Mouse (Mus musculus) frontal cortex, postnatal 14 days (tissue): ENCODE data around the gene Intu.
A peak's percentile ranks its signal among the peaks of the same experiment; 100 is the strongest.

Experiments
- DNase-seq, 2 experiments: peaks; one replicate each; pipeline ENCODE4 v3.0.0; 2022; ENCODE audit warnings: low spot score in 2 of 2

Gene Intu

GRCm38 (mm10) chr3:40531286-40532141, at the start of gene Intu:
Gene Intu (plus strand): TSS chr3:40531286.
- peak in 1 of 2 experiments; percentile 27 for DNase-seq

DNA sequence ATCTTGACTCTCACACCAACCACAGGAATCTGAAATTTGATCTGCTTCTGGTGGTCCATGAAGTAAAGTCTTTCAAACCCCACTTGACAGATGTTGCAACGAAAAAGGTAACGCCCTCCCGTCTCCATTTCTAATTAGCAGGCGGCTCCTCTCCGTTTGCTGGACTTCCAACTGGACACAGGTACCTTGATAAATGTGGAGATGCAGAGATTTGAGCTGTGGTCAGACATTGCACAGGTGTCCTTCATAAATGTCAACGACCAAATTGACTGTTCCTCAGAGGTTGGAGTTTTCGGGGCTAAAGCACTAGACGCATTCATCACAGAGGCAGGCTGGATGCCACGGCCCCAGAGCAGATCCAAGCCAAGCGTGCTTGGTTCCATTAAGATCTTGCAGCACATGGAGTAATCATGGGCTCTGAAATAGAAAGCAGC, 47.8 kb upstream of the Intu start:
- no peak for DNase-seq

DNA sequence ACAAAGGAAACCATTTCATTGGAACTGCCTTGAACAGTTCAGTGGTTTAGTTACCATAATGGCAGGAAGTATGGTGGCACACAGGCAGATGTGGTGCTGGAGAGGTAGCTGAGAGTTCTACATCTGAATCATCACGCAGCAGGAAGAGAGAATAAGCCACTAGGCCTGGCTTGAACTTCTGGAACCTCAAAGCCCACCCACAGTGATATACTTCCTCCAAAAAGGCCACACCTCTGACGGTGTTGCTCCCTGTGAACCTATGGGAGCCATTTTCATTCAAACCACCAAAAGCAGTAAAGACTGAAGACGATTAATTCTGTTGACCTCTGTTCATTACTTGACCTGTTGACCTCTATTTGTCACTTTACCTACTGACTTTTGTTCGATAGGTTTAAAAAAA, 43.7 kb upstream of the Intu start:
- no peak for DNase-seq

- no peak for DNase-seq
These were observed 39.3 kb upstream of the Intu start for GRCm38 (mm10) chr3:40491742-40492141.

DNA sequence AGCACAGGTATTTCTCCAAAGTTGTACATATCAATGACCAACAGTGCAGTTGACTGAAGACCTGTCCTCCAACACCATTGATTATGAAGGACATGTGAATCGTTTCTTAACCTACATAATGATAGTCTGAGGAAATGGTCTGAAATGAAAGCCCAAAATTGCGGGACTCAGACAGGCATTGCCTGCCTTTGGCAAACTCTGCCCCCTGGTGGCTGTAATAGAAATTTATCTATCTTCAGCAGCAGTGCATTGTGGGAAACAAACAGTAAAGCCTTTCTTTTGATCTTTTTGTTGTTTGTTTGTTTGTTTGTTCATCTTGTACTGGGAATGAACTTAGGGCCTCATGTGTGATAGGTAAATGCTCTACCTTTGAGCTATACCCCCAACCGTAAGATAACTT, 32.2 kb upstream of the Intu start:
- no peak for DNase-seq

- DNase-seq: no peak
These were observed 30.8 kb upstream of the Intu start for GRCm38 (mm10) chr3:40500157-40500808.

- DNase-seq: no peak
These were observed 26.7 kb upstream of the Intu start for GRCm38 (mm10) chr3:40504377-40504776.

GRCm38 (mm10) chr3:40505451-40506014, 25.6 kb upstream of the Intu start:
- no peak for DNase-seq

- DNase-seq: no peak
These were observed 22.0 kb upstream of the Intu start for GRCm38 (mm10) chr3:40508927-40509576.

- DNase-seq: no peak
These were observed 20.5 kb upstream of the Intu start for GRCm38 (mm10) chr3:40510567-40510966.

DNA sequence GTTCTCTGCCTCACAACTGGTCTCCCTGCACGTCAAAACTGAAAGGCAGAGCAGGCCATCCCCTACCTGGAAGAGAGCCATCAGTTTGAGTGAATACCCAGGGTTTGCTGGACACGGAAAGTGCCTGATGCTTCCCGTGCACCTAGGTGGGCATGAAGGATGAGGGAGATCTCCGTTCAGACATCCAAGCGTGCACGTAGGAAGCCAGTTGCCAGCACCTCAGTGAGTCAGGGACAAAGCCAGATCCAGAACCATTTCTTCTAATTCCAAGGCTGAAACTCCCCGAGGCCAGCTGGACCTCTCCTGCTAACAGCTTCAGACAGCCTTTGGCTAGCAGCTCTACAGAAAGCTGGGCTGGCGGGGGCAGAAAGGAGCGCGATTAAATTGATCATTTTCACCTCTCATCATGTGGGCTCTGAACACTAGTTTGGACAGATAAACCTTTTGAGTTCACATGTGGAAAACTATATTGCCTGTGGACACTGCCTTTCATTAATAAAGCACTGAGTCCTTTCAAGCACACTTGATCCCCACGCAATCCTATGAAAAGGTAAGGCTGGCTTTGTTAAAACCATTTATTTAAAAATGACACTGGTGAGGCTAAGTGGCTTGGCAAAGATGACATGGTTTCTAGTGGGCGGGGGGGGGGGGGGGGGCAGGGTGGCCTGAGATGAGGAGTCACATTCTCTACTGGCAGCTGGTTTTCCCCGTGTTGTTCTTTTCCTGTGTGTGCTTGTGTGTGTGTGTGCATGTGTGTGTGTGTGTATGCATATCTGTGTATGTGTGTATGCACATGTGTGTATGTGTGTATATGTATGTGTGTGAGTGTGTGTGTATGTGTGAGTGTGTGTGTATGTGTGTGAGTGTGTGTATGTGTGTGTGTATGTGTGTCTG, 17.9 kb upstream of the Intu start:
- no peak for DNase-seq

GRCm38 (mm10) chr3:40518240-40518639, 12.8 kb upstream of the Intu start:
- no peak for DNase-seq

GRCm38 (mm10) chr3:40519555-40519954, 11.5 kb upstream of the Intu start:
- no peak for DNase-seq

DNA sequence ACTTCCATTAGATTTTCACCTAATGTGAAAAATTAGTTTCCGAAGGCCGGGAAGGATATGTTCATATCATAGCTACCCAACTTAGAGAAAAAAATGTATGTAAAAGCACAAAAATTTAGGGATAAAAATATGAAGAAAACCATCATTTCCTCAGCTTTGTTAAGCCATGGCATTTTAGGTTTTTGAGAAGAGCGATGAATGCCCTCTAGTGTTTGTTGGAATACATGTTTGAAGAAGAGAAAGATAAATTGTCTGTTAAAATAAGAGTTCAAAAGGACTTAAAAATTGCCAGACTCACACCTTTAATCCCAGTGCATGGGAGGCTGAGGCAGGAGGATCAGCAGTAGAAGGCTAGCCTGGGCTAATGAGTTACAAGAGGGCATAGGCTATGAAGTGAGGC, 10.5 kb upstream of the Intu start:
- no peak for DNase-seq

DNA sequence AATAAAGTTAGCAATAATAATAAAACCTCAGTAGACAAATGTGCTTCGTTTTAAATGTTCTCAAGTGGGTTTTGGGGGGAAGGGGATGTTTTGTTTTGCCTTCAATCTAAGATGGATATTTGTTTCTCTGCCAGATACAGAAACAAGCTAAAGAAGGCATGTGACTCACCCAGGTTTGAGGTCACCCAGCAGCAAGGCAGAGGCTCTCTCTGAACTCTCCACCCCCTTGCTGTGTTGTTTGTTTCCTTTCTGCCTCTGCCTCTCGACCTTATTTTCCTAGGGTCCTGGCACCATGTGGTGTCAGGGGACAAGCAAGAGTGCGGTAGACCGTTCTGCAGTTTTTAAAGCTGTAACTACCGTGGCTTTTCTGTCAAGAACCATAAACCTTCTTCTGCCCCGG, 8.6 kb upstream of the Intu start:
- DNase-seq: no peak

DNA sequence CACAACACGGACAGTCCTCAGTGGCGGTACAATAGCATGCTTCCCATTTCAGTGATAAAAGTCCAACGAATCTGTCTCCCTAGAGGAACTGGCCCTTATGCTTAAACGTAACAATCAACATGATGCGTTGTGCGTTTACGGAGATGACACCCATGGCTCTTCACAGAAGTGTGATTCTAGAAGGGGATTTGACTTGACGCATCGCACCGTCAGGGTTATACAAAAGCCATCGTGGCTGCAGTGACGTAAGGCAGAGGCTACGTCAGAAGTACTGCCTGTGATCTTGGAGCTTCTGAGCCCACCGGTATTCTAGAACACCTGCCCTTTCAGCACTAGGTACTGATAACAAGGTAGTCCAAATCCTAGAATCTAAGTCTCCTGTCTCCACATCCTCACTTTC, 8.2 kb upstream of the Intu start:
- no peak for DNase-seq

DNA sequence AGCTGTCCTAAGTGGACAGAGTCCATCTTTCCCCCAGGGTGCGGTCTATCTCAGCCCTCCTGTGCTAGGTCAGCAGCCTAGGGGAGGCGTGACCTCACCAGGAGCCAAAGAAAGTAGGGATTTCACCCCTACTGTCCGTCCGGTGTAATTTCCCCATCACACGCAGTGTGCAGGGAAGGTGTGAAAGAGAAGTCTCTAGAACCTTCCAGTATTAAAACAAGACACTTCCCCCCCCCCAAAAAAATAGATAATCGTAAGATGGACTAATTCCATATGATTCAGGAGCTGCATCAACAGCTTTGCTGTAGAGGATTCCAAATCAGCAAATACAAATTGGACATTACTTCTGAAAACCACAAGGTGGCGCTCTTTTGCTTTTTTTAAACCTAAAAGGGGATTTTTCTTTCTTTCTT, 7.7 kb upstream of the Intu start:
- no peak for DNase-seq

GRCm38 (mm10) chr3:40524841-40525240, 6.2 kb upstream of the Intu start:
- DNase-seq: no peak

GRCm38 (mm10) chr3:40525341-40525740, 5.7 kb upstream of the Intu start:
- DNase-seq: peak in 1 of 2 experiments; percentile 30

DNA sequence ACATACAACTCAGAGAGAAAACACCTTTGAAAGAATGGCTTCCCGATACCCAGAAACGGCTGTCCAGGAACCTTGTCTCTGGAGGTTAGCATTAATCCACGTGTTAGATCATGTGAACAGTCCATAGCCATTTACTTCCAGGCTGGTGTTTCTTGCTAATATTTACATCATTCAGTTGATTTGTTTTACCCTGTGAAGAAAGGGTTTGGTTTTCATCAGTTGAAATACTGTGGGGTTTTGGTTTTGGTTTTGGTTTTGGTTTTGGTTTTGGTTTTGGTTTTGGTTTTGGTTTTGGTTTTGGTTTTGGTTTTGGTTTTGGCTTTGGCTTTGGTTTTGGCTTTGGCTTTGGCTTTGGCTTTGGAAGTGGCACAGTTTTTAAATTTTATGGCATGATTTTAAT, 5.0 kb upstream of the Intu start:
- DNase-seq: no peak

- DNase-seq: no peak
These were observed 3.9 kb upstream of the Intu start for GRCm38 (mm10) chr3:40527218-40527617.
